Mouse (Mus musculus): ENCODE results near the gene Rgs3. TPM values are rescaled to one million over a fixed set of nuclear protein-coding genes. Genes with fewer than 3 reads are reported as not detected.

Rgs3 gene
- polyA plus RNA-seq, 1 experiment from 2014 or later = 52.8 TPM

DNA sequence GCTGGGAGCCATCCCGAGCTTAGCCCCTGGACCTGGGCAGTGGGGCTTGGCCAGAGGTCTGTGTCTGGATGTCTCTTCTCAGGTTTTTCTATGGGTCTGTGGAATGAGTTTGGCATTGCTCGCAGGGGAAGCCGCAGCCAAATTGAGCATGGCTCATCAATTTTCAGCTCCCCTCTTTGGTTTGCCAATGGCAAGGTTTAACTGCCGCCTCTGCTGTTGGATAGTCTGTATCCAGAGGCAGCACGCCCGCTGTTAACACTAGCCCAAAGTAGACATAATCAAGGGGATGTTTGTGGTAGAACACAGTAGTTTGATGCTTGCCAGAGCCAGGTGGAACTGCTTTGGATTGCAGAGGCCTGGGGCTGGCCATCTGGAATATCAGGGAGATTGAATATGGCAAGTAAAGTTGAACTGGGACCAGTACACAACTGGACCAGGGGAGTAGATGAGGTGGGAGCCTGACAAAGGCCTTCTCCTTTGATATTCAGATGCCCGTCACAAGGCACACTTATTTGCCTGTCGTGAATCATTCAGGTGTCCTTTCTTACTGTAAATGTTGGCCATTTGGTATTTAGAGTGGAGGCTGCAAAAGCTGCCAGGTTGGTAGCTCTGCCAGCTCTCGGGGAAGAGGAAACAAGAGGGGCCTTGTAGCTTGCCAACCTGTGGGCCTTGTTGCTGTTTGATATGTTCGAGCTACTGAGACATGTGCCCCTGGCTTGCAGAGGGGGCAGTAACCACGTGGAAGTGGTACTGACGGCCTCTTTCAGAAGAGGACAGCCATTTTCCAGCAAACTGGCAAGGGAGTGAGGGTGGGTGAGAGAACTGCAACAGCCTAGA lies 93.5 kb downstream of the Rgs3 start:
- ATAC-seq (ENCODE audit: low FRiP score, low read depth) = no peak
- Histone ChIP-seq H3K27ac (no peak overlapping the region), H3K27me3 (no peaks in the 10 kb centered on the region), H3K9me3 (no peaks in the 10 kb centered on the region), H3K9ac (no peak overlapping the region), H3K36me3 (no peaks in the 10 kb centered on the region), H3K4me3 (no peak overlapping the region), H3K4me2 (replicated peaks) (no peak overlapping the region), H3K4me1 (peaks cover 11% of the 10 kb centered on the region; the same call in 1 of the 2 replicates)
- 74% methylated on average over 12 of the region's 12 CpGs for WGBS

DNA sequence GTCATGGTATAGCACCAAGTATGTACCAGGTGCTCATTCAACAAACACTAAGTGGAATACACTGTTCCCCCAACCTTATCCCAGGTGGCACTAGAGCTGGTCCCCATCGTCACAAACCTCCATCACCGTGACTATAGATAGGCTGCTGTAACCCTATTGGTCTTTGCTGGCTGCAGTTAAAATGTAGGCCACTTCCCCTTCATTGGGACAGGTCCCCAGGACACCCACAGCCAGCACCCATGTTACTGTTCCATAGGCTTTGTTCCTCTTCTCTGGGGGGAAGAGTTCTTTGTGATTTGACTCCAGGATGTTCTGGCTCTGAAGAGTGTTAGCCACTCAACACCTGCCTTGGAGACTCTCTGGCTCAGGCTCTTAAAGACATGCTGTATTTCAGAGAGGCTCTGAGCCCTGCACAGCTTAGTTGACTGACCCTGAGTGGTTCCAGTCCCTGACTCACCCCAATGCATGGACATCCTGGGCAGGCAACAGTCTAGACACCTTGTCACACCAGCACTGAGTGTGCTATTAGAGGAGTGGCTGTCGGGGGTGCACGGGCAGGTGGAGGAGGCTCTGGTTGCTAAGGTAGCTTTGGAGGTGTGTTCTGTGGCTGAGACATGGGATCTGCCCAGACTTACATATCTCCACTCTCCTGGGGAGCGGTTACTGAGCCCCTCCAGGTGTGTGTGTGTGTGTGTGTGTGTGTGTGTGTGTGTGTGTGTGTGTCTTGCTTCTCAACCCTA lies 94.4 kb downstream of the Rgs3 start:
- WGBS = 88% methylated on average over 5 of the region's 5 CpGs
- H3K36me3 ChIP-seq = no peaks in the 10 kb centered on the region
- ATAC-seq (ENCODE audit: low FRiP score, low read depth) = no peak

DNA sequence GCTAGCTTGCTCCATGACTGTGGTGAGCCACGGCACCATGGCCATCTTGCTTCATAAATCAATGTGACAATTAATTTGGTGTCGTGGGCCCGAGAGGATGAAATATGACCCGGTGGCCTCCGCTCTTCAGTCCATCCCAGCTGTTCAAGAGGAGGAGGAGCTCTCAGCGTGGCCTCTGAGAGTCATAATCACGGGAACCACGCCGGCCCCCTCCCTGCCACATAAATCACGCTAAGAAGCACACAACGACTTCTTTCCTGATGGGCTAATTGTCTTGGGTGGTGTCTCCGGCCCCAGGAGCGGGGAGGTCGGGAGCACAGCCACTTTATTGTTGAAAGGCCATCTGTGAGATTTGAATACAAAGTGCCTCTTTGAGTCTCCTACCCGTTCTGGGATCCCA lies 99.6 kb downstream of the Rgs3 start:
- 13% methylated on average over 15 of the region's 15 CpGs for WGBS
- no peak overlapping the region for H3K4me3 ChIP-seq
- no peak overlapping the region for H3K9ac ChIP-seq
- no peaks in the 10 kb centered on the region for H3K27me3 ChIP-seq
- H3K36me3 ChIP-seq = no peaks in the 10 kb centered on the region
- ATAC-seq (ENCODE audit: low FRiP score, low read depth) = no peak
- peaks cover 56% of the 10 kb centered on the region for H3K4me1 ChIP-seq
- H3K27ac ChIP-seq = no peak overlapping the region
- H3K4me2 ChIP-seq (replicated peaks) = no peak overlapping the region
- H3K9me3 ChIP-seq = no peaks in the 10 kb centered on the region

More for the DNA sequence above, 94.4 kb downstream of the Rgs3 start:
- Histone ChIP-seq H3K4me3 (no peak overlapping the region), H3K9me3 (no peaks in the 10 kb centered on the region), H3K9ac (no peak overlapping the region), H3K4me2 (replicated peaks) (no peak overlapping the region), H3K27me3 (no peaks in the 10 kb centered on the region), H3K27ac (no peak overlapping the region), H3K4me1 (peaks cover 16% of the 10 kb centered on the region)

DNA sequence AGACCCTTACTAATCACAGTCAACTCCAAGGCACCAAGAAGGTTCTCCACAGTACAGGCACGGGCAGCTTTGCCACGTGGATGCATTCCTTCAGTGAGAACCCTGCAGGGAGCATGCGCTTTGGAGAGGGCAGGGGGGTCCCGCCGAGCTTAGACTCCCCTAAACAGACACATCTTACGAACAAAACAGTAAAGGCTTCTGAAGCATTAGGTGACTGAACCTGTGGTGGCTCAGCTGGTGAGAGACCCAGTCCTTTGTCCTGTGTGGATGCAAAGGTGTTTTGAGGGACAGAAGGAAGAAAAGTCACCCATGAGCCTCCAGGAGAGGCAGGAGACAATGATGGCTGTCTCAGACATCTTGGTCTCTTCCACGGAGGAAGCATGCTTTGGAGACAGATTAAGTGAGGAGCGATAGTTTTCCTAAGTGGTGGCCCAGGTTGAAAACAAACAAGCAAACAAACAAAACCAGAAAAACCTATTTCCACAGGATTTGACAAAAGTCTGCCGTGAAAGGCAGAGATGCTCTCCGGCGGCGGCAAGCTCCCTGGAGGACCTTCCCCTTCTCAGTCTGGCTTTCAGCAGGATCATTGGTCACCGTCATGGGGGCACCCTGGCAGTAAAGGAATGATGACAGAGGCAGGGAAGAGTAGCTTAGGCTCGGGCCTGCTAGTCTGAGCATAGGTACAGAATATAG lies 100.4 kb downstream of the Rgs3 start:
- H3K4me1 ChIP-seq = peaks cover 59% of the 10 kb centered on the region
- no peaks in the 10 kb centered on the region for H3K27me3 ChIP-seq
- peak overlapping the region; percentile 74 for H3K27ac ChIP-seq
- no peaks in the 10 kb centered on the region for H3K9me3 ChIP-seq
- 0 out of 2 replicates have a peak overlapping the region, but pooled peaks have one; percentile 7 for H3K4me3 ChIP-seq
- ATAC-seq (ENCODE audit: low FRiP score, low read depth) = no peak
- H3K4me2 ChIP-seq (replicated peaks) = peak overlapping the region; percentile 38
- WGBS = 9% methylated on average over 14 of the region's 14 CpGs
- no peaks in the 10 kb centered on the region for H3K36me3 ChIP-seq
- 0 out of 2 replicates have a peak overlapping the region, but pooled peaks have one; percentile 31 for H3K9ac ChIP-seq

DNA sequence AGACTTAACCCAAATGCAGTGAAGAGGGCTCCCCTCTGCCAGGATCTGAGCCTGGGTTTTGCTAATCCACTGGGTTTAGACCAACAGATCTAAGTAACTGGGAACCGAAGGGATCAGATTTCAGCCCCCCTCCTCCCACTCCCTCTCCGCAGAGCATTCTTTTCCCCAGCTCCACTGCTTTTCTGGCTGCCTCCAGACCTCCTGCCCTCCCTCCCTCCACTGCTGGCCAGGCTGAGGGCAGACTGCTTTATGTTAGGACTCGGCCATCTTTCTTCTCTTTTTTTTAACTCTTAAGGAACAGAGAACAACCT lies 100.9 kb downstream of the Rgs3 start:
- H3K4me2 ChIP-seq (replicated peaks) = peak overlapping the region; percentile 38
- H3K27me3 ChIP-seq = no peaks in the 10 kb centered on the region
- H3K4me1 ChIP-seq = peaks cover 63% of the 10 kb centered on the region
- peak; percentile 87 for ATAC-seq (ENCODE audit: low FRiP score, low read depth)
- no peaks in the 10 kb centered on the region for H3K9me3 ChIP-seq
- H3K36me3 ChIP-seq = no peaks in the 10 kb centered on the region
- no peak overlapping the region for H3K9ac ChIP-seq
- peak overlapping the region; percentile 74 for H3K27ac ChIP-seq
- 0 out of 2 replicates have a peak overlapping the region, but pooled peaks have one; percentile 7 for H3K4me3 ChIP-seq
- WGBS = 2% methylated on average over 3 of the region's 3 CpGs

DNA sequence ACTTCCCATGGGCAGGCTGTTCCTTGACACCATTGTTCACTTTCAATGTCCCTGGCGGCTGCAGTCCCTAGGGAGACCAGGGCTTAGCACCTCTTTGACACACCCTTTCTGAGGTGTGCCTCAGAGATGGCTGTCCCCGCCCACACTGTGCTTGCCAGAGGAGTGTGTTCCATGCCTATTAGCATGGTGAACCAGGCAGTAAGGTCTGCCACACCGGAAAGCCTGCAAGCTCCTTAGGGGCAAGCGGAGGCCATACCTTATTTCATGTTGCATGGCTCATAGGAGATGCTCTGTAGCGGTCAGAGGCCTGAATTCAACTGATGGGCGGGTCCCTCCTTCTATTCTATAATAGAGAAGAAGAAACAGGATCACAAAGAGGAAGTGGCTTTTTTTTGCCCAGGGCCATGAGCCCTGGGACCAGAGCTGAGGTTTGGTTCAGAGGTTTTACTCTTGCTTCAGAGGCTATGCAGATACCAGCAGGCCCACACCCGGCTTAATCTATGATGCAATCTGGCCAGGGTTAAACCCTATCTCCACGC lies 101.7 kb downstream of the Rgs3 start:
- Histone ChIP-seq H3K9ac (no peak overlapping the region), H3K27me3 (no peaks in the 10 kb centered on the region), H3K36me3 (no peaks in the 10 kb centered on the region), H3K9me3 (no peaks in the 10 kb centered on the region), H3K4me3 (no peak overlapping the region), H3K27ac (peak overlapping the region; percentile 74), H3K4me1 (peaks cover 63% of the 10 kb centered on the region), H3K4me2 (replicated peaks) (peak overlapping the region; percentile 38; the same call in 1 of the 2 replicates)
- ATAC-seq (ENCODE audit: low FRiP score, low read depth) = no peak
- 72% methylated on average over 8 of the region's 8 CpGs for WGBS

DNA sequence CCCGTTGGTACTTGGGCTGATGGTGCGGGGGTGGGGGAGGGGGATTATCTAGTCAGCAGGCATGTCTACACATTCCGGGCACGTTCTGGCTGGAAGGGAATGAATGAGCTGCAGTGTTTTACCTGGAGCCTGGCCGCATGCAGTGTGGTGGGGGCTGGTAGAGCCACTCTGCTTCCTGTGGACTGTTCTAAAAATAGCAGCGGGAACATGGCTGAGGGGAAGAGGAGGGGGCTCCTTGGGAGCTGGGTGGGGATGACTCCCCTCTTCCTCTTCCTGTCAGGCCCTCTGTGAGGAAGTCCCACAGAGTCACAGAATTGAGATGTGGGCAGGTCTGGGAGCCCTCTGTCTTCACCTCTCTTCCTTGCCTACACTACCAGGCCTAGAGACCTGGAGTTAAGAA lies 103.7 kb downstream of the Rgs3 start:
- Histone ChIP-seq H3K27me3 (no peaks in the 10 kb centered on the region), H3K27ac (peak overlapping the region; percentile 88), H3K9ac (peak overlapping the region; percentile 43; the same call in 1 of the 2 replicates), H3K9me3 (no peaks in the 10 kb centered on the region), H3K36me3 (no peaks in the 10 kb centered on the region), H3K4me3 (peak overlapping the region; percentile 7), H3K4me1 (peaks cover 63% of the 10 kb centered on the region), H3K4me2 (replicated peaks) (peak overlapping the region; percentile 51)
- ATAC-seq (ENCODE audit: low FRiP score, low read depth) = peak; percentile 71
- 6% methylated on average over 6 of the region's 6 CpGs for WGBS

DNA sequence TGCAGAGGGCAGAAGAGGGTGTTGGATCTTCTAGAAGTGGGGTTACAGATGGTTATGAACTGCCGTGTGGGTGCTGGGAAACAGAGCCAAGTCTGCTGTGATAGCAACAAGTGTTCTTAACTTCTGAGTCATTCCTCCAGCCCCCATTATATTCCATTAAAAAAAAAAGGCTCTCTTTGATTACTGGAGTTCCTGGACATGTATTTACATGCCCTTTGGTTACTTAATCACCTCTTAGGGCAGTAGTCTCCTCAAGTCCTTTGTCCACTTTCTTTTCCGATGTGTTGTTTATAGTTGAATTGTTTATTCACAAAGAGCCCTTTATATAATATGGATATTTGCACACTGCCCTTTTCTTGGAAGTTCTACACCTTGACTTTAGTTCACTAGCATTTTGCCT lies 106.2 kb downstream of the Rgs3 start:
- whole genome bisulfite sequencing = 79% methylated on average over 2 of the region's 2 CpGs
- Histone ChIP-seq H3K9me3 (no peaks in the 10 kb centered on the region), H3K4me1 (peaks cover 45% of the 10 kb centered on the region), H3K9ac (no peak overlapping the region), H3K27ac (no peak overlapping the region), H3K36me3 (no peaks in the 10 kb centered on the region), H3K27me3 (no peaks in the 10 kb centered on the region), H3K4me2 (replicated peaks) (no peak overlapping the region), H3K4me3 (no peak overlapping the region)
- no peak for ATAC-seq (ENCODE audit: low FRiP score, low read depth)

DNA sequence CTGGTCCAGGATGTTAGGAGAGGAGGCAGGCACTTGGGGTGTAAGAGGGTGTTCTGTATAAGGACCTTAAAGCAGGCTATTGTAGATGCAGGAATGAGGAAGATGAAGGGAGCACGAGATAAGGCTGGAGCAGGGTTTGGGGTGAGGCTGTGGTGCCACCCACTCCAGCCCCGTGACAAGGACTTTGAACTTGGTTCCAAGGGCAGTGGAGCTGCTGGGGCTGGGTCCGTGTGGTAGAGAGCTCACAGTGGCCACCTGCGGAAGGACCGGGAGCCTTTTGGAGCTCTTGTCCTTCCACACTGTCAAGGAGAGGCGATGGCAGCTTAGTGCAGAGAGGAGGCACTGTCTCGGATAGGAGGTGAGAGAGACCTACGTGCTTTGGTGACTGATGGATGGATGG lies 109.0 kb downstream of the Rgs3 start:
- WGBS = 92% methylated on average over 8 of the region's 8 CpGs
- Histone ChIP-seq H3K27me3 (no peaks in the 10 kb centered on the region), H3K4me2 (replicated peaks) (no peak overlapping the region), H3K4me1 (peaks cover 26% of the 10 kb centered on the region), H3K9me3 (no peaks in the 10 kb centered on the region), H3K36me3 (no peaks in the 10 kb centered on the region), H3K4me3 (no peak overlapping the region), H3K9ac (no peak overlapping the region), H3K27ac (no peak overlapping the region)
- ATAC-seq (ENCODE audit: low FRiP score, low read depth) = no peak

DNA sequence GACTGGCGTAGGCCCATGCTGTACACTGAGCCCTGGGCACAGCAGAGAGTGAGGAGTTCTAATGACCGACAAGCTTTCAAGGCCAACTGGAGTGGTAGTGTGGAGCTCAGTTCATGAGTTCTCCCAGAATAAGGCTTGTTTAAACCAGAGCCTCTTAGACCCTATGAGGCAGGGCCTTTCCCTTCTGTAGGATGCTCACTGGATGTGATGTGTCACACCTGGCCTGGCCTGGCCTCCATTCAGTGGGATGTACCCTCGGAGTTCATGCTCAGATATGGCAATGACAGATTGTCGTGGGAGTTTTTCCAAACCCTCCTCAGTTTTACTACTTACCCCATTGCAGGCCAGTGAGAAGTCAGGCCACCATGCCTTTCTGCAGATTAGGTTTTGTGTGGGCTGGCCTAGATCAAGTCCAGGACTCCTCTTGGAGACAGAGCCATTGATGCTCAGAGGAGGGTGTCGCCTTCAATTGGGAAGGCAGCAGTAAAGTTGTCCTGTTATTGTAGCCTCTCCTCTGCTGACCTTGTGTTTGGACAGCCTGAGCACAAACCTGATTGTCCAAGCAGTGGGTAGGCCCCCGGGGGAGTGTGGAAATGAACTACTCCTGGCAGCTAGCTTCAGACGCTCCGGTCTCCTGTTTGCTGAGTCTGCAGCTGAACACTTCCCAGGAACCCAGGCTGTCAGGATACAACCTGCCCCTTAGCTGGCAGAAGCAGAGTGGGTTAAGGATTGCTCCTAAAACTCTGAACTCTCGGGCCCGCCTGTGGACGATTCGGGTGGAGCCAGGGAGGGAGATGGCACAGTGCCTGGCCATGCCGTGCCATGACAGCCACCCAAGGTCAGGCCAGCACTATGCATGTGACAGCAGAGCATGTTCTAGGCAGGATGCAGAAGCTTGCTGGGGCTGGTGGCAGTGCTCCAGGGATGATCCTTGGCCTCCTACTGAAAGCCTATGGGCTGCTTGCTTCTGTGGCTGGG lies 109.7 kb downstream of the Rgs3 start:
- Histone ChIP-seq H3K4me2 (replicated peaks) (no peak overlapping the region), H3K4me3 (no peak overlapping the region), H3K27me3 (no peaks in the 10 kb centered on the region), H3K36me3 (no peaks in the 10 kb centered on the region), H3K9me3 (no peaks in the 10 kb centered on the region), H3K9ac (peak overlapping the region; percentile 13; the same call in 1 of the 2 replicates), H3K27ac (no peak overlapping the region), H3K4me1 (peaks cover 21% of the 10 kb centered on the region)
- WGBS = 76% methylated on average over 13 of the region's 13 CpGs
- ATAC-seq (ENCODE audit: low FRiP score, low read depth) = no peak

DNA sequence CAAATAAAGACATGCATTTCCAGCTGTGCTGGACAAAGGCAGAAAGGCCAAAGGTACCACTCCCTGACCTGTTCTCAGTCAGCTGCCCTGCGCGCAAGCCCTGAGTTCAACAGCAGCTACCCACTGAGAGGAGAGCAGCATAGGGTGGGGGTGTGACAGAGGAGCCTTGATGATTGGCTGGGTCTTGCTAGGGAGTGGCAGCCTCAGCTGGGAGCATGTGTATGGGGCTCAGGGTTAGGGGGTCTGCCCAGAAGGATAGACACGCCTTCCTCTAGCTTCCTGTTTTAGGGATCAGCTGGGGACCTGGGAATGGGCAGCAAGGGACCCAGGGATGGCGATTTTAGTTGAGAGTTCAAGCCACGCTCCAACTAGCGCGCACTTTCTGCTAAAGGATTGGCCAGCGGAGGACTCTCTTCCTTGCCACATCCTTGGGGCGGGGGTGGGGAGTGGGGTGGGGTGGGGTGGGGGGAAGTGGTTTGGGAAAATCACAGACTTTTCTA lies 113.9 kb downstream of the Rgs3 start:
- no peaks in the 10 kb centered on the region for H3K27me3 ChIP-seq
- WGBS = 3% methylated on average over 9 of the region's 9 CpGs
- peak overlapping the region; percentile 74 for H3K4me2 ChIP-seq (replicated peaks)
- no peaks in the 10 kb centered on the region for H3K36me3 ChIP-seq
- peaks cover 52% of the 10 kb centered on the region for H3K4me1 ChIP-seq
- H3K4me3 ChIP-seq = peak overlapping the region; percentile 61
- H3K9ac ChIP-seq = peak overlapping the region; percentile 76
- peak; percentile 71 for ATAC-seq (ENCODE audit: low FRiP score, low read depth)
- no peaks in the 10 kb centered on the region for H3K9me3 ChIP-seq
- peak overlapping the region; percentile 58 for H3K27ac ChIP-seq
